In the genomic region with DNA sequence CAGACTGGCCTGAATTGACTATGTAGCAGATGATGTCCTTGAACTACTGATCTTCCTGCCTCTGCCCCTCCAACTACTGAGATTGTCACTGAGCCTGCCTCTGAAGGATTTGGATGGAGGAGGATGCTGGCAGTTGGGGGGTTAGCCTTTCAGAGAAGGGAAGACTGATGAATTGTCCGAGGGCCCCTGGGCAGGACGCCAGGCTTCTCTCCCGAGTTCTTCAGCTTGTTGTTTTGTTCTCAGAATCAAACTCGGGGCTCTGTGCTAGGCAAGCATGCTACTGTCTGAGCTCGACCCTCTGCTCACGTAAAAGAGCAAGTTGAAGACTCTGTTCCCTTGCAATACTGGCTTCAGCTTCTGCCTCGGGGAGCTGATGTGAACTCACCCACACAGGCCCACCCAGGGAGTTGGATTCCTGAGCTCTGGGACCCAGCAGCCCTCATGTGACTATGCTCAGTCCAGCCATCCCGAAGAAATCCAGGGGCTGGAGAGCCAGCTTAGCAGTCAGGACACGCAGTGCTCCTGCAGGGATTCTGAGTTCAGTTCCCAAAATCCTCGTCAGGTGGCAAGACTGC, we compare ENCODE assay signal across 9 mouse cellular contexts. TPM values are rescaled to one million over a fixed set of nuclear protein-coding genes. Genes with fewer than 3 reads are reported as not detected.
DNase-seq lines count a peak whose midpoint lies in the region; ATAC-seq and TF ChIP-seq lines count a peak whose summit lies in the region.
"Had no signal": no experiment of that assay in that cellular context is flagged by ENCODE, and none has a peak within 500 bp of the region (broad histone marks: within the 10 kb centered on the region; RNA-seq: fewer than 3 reads in every experiment).

No protein-coding gene starts in this region.

- H3K4me2 ChIP-seq in intestine, embryonic 14.5 days (ENCODE audit: low read length), result peak overlapping the region; percentile 9; the same call in 1 of the 2 replicates
- no peak overlapping the region for H3K4me2 ChIP-seq in intestine, postnatal 0 days (replicated peaks; ENCODE audit: low read depth)
- no peak overlapping the region; the same call in 1 of the 2 replicates for H3K4me2 ChIP-seq in hindbrain, embryonic 16.5 days (ENCODE audit: low read length)
- H3K4me2 ChIP-seq: liver, embryonic 11.5 days had no signal

- no peak overlapping the region for H3K4me3 ChIP-seq in intestine, embryonic 14.5 days (ENCODE audit: low read depth, low read length)
- H3K4me3 ChIP-seq in intestine, postnatal 0 days (ENCODE audit: low read depth, low read length), result no peak overlapping the region
- H3K4me3 ChIP-seq in hindbrain, embryonic 16.5 days (ENCODE audit: low read length), result no peak overlapping the region

- no peak overlapping the region for H3K9ac ChIP-seq in intestine, embryonic 14.5 days (ENCODE audit: low read length)
- H3K9ac ChIP-seq in intestine, postnatal 0 days (ENCODE audit: low read depth, low read length), result no peak overlapping the region
- H3K9ac ChIP-seq in hindbrain, embryonic 16.5 days (ENCODE audit: low read depth, low read length), result peak overlapping the region; percentile 5; the same call in 1 of the 2 replicates

- no peak for ATAC-seq in intestine, embryonic 14.5 days (replicated peaks; ENCODE audit: low FRiP score, low TSS enrichment, low read depth)
- no peak for ATAC-seq in intestine, postnatal 0 days
- peak; percentile 73 for ATAC-seq in hindbrain, embryonic 16.5 days
- no peak for ATAC-seq in cerebellum, adult (ENCODE audit: insufficient number of reproducible peaks, low FRiP score, low TSS enrichment)

- no peak for TF ChIP-seq CTCF in intestine, postnatal 0 days (IDR thresholded peaks at IDR 0.05; ENCODE audit: low read depth)

- H3K27ac ChIP-seq in intestine, embryonic 14.5 days (ENCODE audit: low read depth), result peak overlapping the region; percentile 44
- no peak overlapping the region for H3K27ac ChIP-seq in intestine, postnatal 0 days (ENCODE audit: low read depth, low read length)
- H3K27ac ChIP-seq in hindbrain, embryonic 16.5 days (ENCODE audit: low read depth, low read length), result peak overlapping the region; percentile 58

- no peaks in the 10 kb centered on the region for H3K36me3 ChIP-seq in intestine, embryonic 14.5 days (ENCODE audit: control insufficient read depth, insufficient read depth, low read length)
- H3K36me3 ChIP-seq in intestine, postnatal 0 days (ENCODE audit: control insufficient read depth, insufficient read depth), result no peaks in the 10 kb centered on the region
- no peaks in the 10 kb centered on the region for H3K36me3 ChIP-seq in hindbrain, embryonic 16.5 days (ENCODE audit: control insufficient read depth, insufficient read depth, low read length)

- no peaks in the 10 kb centered on the region for H3K27me3 ChIP-seq in intestine, embryonic 14.5 days (replicated peaks; ENCODE audit: control insufficient read depth, insufficient read depth, low read length)
- H3K27me3 ChIP-seq in intestine, postnatal 0 days (replicated peaks; ENCODE audit: control insufficient read depth, insufficient read depth, low read length), result no peaks in the 10 kb centered on the region
- H3K27me3 ChIP-seq in hindbrain, embryonic 16.5 days (replicated peaks; ENCODE audit: control insufficient read depth, insufficient read depth, low read length), result no peaks in the 10 kb centered on the region

- H3K4me1 ChIP-seq in intestine, embryonic 14.5 days (replicated peaks; ENCODE audit: control insufficient read depth, insufficient read depth, low read length), result peaks cover 21% of the 10 kb centered on the region
- H3K4me1 ChIP-seq in intestine, postnatal 0 days (replicated peaks; ENCODE audit: control insufficient read depth, insufficient read depth, low read length), result no peaks in the 10 kb centered on the region
- H3K4me1 ChIP-seq in hindbrain, embryonic 16.5 days (ENCODE audit: control insufficient read depth, insufficient read depth, low read depth, low read length), result peaks cover 8% of the 10 kb centered on the region

- WGBS in intestine, embryonic 14.5 days, result 26% methylated on average over 10 of the region's 10 CpGs
- 44% methylated on average over 10 of the region's 10 CpGs for WGBS in intestine, postnatal 0 days
- WGBS in hindbrain, embryonic 16.5 days, result 26% methylated on average over 10 of the region's 10 CpGs

- peak; percentile 70 for DNase-seq in intestine, embryonic 14.5 days (ENCODE audit: low spot score)
- peak; percentile 66 for DNase-seq in retina, postnatal 1 day
- DNase-seq in retina, embryonic 14.5 days (ENCODE audit: low spot score), result no peak
- DNase-seq in testis, postnatal 14 days (ENCODE audit: low spot score), result peak; percentile 54
- DNase-seq: layer of hippocampus, adult 9-11 months had no signal

- H3K9me3 ChIP-seq in intestine, embryonic 14.5 days (ENCODE audit: control insufficient read depth, low read length), result no peaks in the 10 kb centered on the region
- no peaks in the 10 kb centered on the region for H3K9me3 ChIP-seq in intestine, postnatal 0 days (ENCODE audit: control insufficient read depth)
- H3K9me3 ChIP-seq in hindbrain, embryonic 16.5 days (ENCODE audit: control insufficient read depth, low read length), result no peaks in the 10 kb centered on the region

RNA-seq across cellular contexts. Expression of gene Ucp2, which starts 4.6 kb away (rescaled TPM):
- polyA plus RNA-seq in intestine, embryonic 14.5 days (2014; fragmentation: Nextera tagmentation; extraction: Ambion mirVana), result 157 and 179 TPM in 2 replicates
- polyA plus RNA-seq in intestine, postnatal 0 days (2015; fragmentation: Nextera tagmentation; extraction: Ambion mirVana), result 266 and 281 TPM in 2 replicates
- 85.7 and 88.9 TPM in 2 replicates for polyA plus RNA-seq in hindbrain, embryonic 16.5 days (2015; fragmentation: Nextera tagmentation; extraction: Ambion mirVana)

RNA-seq across cellular contexts. Expression of gene Ucp3, which starts 15.8 kb away (rescaled TPM):
- not detected in 2 replicates for polyA plus RNA-seq in intestine, embryonic 14.5 days (2014; fragmentation: Nextera tagmentation; extraction: Ambion mirVana)
- not detected in 2 replicates for polyA plus RNA-seq in intestine, postnatal 0 days (2015; fragmentation: Nextera tagmentation; extraction: Ambion mirVana)
- 0.06 and 0.15 TPM in 2 replicates for polyA plus RNA-seq in hindbrain, embryonic 16.5 days (2015; fragmentation: Nextera tagmentation; extraction: Ambion mirVana)
- polyA plus RNA-seq: liver, embryonic 11.5 days had no signal

RNA-seq across cellular contexts. Expression of gene Dnajb13, which starts 26.2 kb away (rescaled TPM):
- 0.24 and 0.26 TPM in 2 replicates for polyA plus RNA-seq in intestine, embryonic 14.5 days (2014; fragmentation: Nextera tagmentation; extraction: Ambion mirVana)
- polyA plus RNA-seq in intestine, postnatal 0 days (2015; fragmentation: Nextera tagmentation; extraction: Ambion mirVana), result 0.09 and 0.17 TPM in 2 replicates
- polyA plus RNA-seq in hindbrain, embryonic 16.5 days (2015; fragmentation: Nextera tagmentation; extraction: Ambion mirVana), result 6.8 and 8.6 TPM in 2 replicates

RNA-seq across cellular contexts. Expression of gene Coa4, which starts 48.3 kb away (rescaled TPM):
- polyA plus RNA-seq in intestine, embryonic 14.5 days (2014; fragmentation: Nextera tagmentation; extraction: Ambion mirVana), result 33.8 and 36.9 TPM in 2 replicates
- polyA plus RNA-seq in intestine, postnatal 0 days (2015; fragmentation: Nextera tagmentation; extraction: Ambion mirVana), result 52.4 and 54.1 TPM in 2 replicates
- 14.1 and 17.3 TPM in 2 replicates for polyA plus RNA-seq in hindbrain, embryonic 16.5 days (2015; fragmentation: Nextera tagmentation; extraction: Ambion mirVana)
